In the genomic region with DNA sequence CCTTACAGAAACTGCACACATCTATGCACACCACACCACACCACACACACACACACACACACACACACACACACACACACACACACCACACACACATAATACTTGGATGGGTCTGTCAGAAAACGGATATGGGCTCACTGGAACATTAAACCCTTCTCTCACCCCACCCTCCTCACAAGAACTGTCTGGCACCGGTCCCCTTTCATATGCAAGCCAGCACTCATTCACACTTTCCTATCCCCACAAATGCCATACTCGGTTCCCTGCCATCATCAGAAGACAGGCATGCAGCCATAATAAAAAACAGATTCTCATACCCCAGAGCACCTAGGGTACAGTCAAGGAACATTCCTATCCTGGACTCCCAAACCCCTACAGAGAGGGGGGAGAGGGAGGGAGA, we compare ENCODE assay signal across 11 mouse cellular contexts. TPM values are rescaled to one million over a fixed set of nuclear protein-coding genes. Genes with fewer than 3 reads are reported as not detected.
A peak's percentile ranks its signal among the peaks of the same experiment; 100 is the strongest.
DNase-seq lines count a peak whose midpoint lies in the region; ATAC-seq and TF ChIP-seq lines count a peak whose summit lies in the region.
"Had no signal": no experiment of that assay in that cellular context is flagged by ENCODE, and none has a peak within 500 bp of the region (broad histone marks: within the 10 kb centered on the region; RNA-seq: fewer than 3 reads in every experiment).

No protein-coding gene starts in this region.

- H3K9me3 ChIP-seq in heart, embryonic 14.5 days (ENCODE audit: control insufficient read depth, low read length), result no peaks in the 10 kb centered on the region
- no peaks in the 10 kb centered on the region for H3K9me3 ChIP-seq in embryonic facial prominence, embryonic 13.5 days
- no peaks in the 10 kb centered on the region for H3K9me3 ChIP-seq in hindbrain, postnatal 0 days (ENCODE audit: low read length)
- no peaks in the 10 kb centered on the region for H3K9me3 ChIP-seq in midbrain, embryonic 16.5 days (replicated peaks; ENCODE audit: control insufficient read depth, low read length, poor library complexity, severe bottlenecking)

- no peak overlapping the region for H3K4me3 ChIP-seq in heart, embryonic 14.5 days (ENCODE audit: control insufficient read depth in 1 of 2, insufficient read depth in 1 of 2, low read depth in 1 of 2, low read length in 2 of 2)
- H3K4me3 ChIP-seq in embryonic facial prominence, embryonic 13.5 days, result peak overlapping the region; percentile 74; the same call in 1 of the 2 replicates
- peak overlapping the region; percentile 74; the same call in 1 of the 2 replicates for H3K4me3 ChIP-seq in hindbrain, postnatal 0 days (ENCODE audit: low read length)
- H3K4me3 ChIP-seq in midbrain, embryonic 16.5 days (ENCODE audit: low read depth, low read length), result peak overlapping the region; percentile 77

- no peak for TF ChIP-seq CTCF in hindbrain, postnatal 0 days (IDR thresholded peaks at IDR 0.05; ENCODE audit: low read depth)

- no peak for DNase-seq in heart, adult 9 months (ENCODE audit: low spot score in 2 of 2)
- DNase-seq in hindbrain, postnatal 0 days (ENCODE audit: low spot score), result no peak
- no peak for DNase-seq in ovary, postnatal 14 days (ENCODE audit: low spot score)
- no peak for DNase-seq in ovary, postnatal 10 days (ENCODE audit: low spot score)
- DNase-seq in gastrocnemius, postnatal 25 days, result no peak

- 0 out of 2 replicates have a peak overlapping the region, but pooled peaks have one; percentile 98 for H3K4me2 ChIP-seq in heart, embryonic 14.5 days (ENCODE audit: low read length)
- H3K4me2 ChIP-seq in embryonic facial prominence, embryonic 13.5 days, result peak overlapping the region; percentile 97
- peak overlapping the region; percentile 86 for H3K4me2 ChIP-seq in hindbrain, postnatal 0 days (ENCODE audit: low read depth, low read length)
- H3K4me2 ChIP-seq in midbrain, embryonic 16.5 days (ENCODE audit: low read length), result peak overlapping the region; percentile 73

- ATAC-seq in heart, embryonic 14.5 days (ENCODE audit: insufficient number of reproducible peaks, insufficient read depth, low FRiP score, low read depth), result no peak
- no peak for ATAC-seq in embryonic facial prominence, embryonic 13.5 days (ENCODE audit: insufficient number of reproducible peaks, insufficient read depth, low FRiP score, low TSS enrichment, low read depth)
- no peak for ATAC-seq in hindbrain, postnatal 0 days
- ATAC-seq in midbrain, embryonic 16.5 days, result no peak

- no peak overlapping the region for H3K9ac ChIP-seq in heart, embryonic 14.5 days (ENCODE audit: low read length)
- peak overlapping the region; percentile 80; the same call in 1 of the 2 replicates for H3K9ac ChIP-seq in embryonic facial prominence, embryonic 13.5 days
- H3K9ac ChIP-seq in hindbrain, postnatal 0 days (replicated peaks; ENCODE audit: low read length), result no peak overlapping the region
- peak overlapping the region; percentile 90 for H3K9ac ChIP-seq in midbrain, embryonic 16.5 days (ENCODE audit: low read depth, low read length)

- 33% methylated on average over 3 of the region's 3 CpGs for WGBS in heart, embryonic 14.5 days
- 18% methylated on average over 3 of the region's 3 CpGs for WGBS in embryonic facial prominence, embryonic 13.5 days
- WGBS in hindbrain, postnatal 0 days, result 26% methylated on average over 3 of the region's 3 CpGs
- WGBS in midbrain, embryonic 16.5 days, result 51% methylated on average over 3 of the region's 3 CpGs

- H3K27me3 ChIP-seq in heart, embryonic 14.5 days (ENCODE audit: control insufficient read depth, insufficient read depth, low read length), result no peaks in the 10 kb centered on the region
- no peaks in the 10 kb centered on the region for H3K27me3 ChIP-seq in embryonic facial prominence, embryonic 13.5 days
- no peaks in the 10 kb centered on the region for H3K27me3 ChIP-seq in hindbrain, postnatal 0 days (ENCODE audit: insufficient read depth, low read length)
- no peaks in the 10 kb centered on the region for H3K27me3 ChIP-seq in midbrain, embryonic 16.5 days (ENCODE audit: control insufficient read depth, insufficient read depth, low read depth, low read length)

- no peak overlapping the region for H3K27ac ChIP-seq in heart, embryonic 14.5 days (replicated peaks in 1 of 2; ENCODE audit: control insufficient read depth in 1 of 2, insufficient read depth in 1 of 2, low read depth in 2 of 2, low read length in 2 of 2)
- 0 out of 2 replicates have a peak overlapping the region, but pooled peaks have one; percentile 63 for H3K27ac ChIP-seq in embryonic facial prominence, embryonic 13.5 days
- no peak overlapping the region for H3K27ac ChIP-seq in hindbrain, postnatal 0 days
- no peak overlapping the region for H3K27ac ChIP-seq in midbrain, embryonic 16.5 days (ENCODE audit: low read length)

- H3K4me1 ChIP-seq in heart, embryonic 14.5 days (ENCODE audit: control insufficient read depth in 2 of 2, insufficient read depth in 2 of 2, low read length in 2 of 2), result peaks cover 14 to 19% of the 10 kb centered on the region in 2 experiments
- peaks cover 9% of the 10 kb centered on the region for H3K4me1 ChIP-seq in embryonic facial prominence, embryonic 13.5 days
- H3K4me1 ChIP-seq in hindbrain, postnatal 0 days (ENCODE audit: insufficient read depth, low read length), result peaks cover 7% of the 10 kb centered on the region; the same call in 1 of the 2 replicates
- peaks cover 16% of the 10 kb centered on the region for H3K4me1 ChIP-seq in midbrain, embryonic 16.5 days (ENCODE audit: control insufficient read depth, insufficient read depth, low read length)

- H3K36me3 ChIP-seq in heart, embryonic 14.5 days (ENCODE audit: control insufficient read depth, insufficient read depth, low read length), result peaks cover 6% of the 10 kb centered on the region
- peaks cover 19% of the 10 kb centered on the region; the same call in 1 of the 2 replicates for H3K36me3 ChIP-seq in embryonic facial prominence, embryonic 13.5 days
- peaks cover 17% of the 10 kb centered on the region for H3K36me3 ChIP-seq in hindbrain, postnatal 0 days (ENCODE audit: insufficient read depth, low read length)
- peaks cover 12% of the 10 kb centered on the region; the same call in 1 of the 2 replicates for H3K36me3 ChIP-seq in midbrain, embryonic 16.5 days (ENCODE audit: control insufficient read depth, insufficient read depth, low read length)

RNA-seq across cellular contexts. Expression of a gene that starts 1.7 kb away (rescaled TPM):
- 1.6 and 2.9 TPM in 2 replicates for polyA plus RNA-seq in heart, embryonic 14.5 days (2014; fragmentation: Nextera tagmentation; extraction: Ambion mirVana)
- 3.9 and 4.3 TPM in 2 replicates for polyA plus RNA-seq in embryonic facial prominence, embryonic 13.5 days (2015; fragmentation: Nextera tagmentation; extraction: Ambion mirVana)
- total RNA-seq in hindbrain, postnatal 0 days (2014; rRNA removed), result 90.5 and 120 TPM in 2 replicates
- 23.8 and 25.2 TPM in 2 replicates for polyA plus RNA-seq in hindbrain, postnatal 0 days (2015; fragmentation: Nextera tagmentation; extraction: Ambion mirVana)
- polyA plus RNA-seq in midbrain, embryonic 16.5 days (2015; fragmentation: Nextera tagmentation; extraction: Ambion mirVana), result 34.5 and 37.7 TPM in 2 replicates
- under 1 TPM; 0.33 to 0.40 TPM for total RNA-seq in gastrocnemius, postnatal 25 days (2021)

RNA-seq across cellular contexts. Expression of a gene that starts 13.5 kb away (rescaled TPM):
- polyA plus RNA-seq in heart, embryonic 14.5 days (2014; fragmentation: Nextera tagmentation; extraction: Ambion mirVana), result 43.4 and 54.1 TPM in 2 replicates
- polyA plus RNA-seq in embryonic facial prominence, embryonic 13.5 days (2015; fragmentation: Nextera tagmentation; extraction: Ambion mirVana), result 98.6 and 103 TPM in 2 replicates
- 15.8 and 18.4 TPM in 2 replicates for total RNA-seq in hindbrain, postnatal 0 days (2014; rRNA removed)
- polyA plus RNA-seq in hindbrain, postnatal 0 days (2015; fragmentation: Nextera tagmentation; extraction: Ambion mirVana), result 28.1 and 29.6 TPM in 2 replicates
- polyA plus RNA-seq in midbrain, embryonic 16.5 days (2015; fragmentation: Nextera tagmentation; extraction: Ambion mirVana), result 21.4 and 22.2 TPM in 2 replicates
- total RNA-seq in gastrocnemius, postnatal 25 days (2021), result 10 to 100 TPM; 42.1 to 47.7 TPM

RNA-seq across cellular contexts. Expression of a gene that starts 18.1 kb away (rescaled TPM):
- polyA plus RNA-seq in heart, embryonic 14.5 days (2014; fragmentation: Nextera tagmentation; extraction: Ambion mirVana), result 0.12 and 0.36 TPM in 2 replicates
- 0.60 and 0.83 TPM in 2 replicates for polyA plus RNA-seq in embryonic facial prominence, embryonic 13.5 days (2015; fragmentation: Nextera tagmentation; extraction: Ambion mirVana)
- 8.3 and 19.7 TPM in 2 replicates for total RNA-seq in hindbrain, postnatal 0 days (2014; rRNA removed)
- polyA plus RNA-seq in hindbrain, postnatal 0 days (2015; fragmentation: Nextera tagmentation; extraction: Ambion mirVana), result 25.3 and 28.0 TPM in 2 replicates
- 2.2 and 3.4 TPM in 2 replicates for polyA plus RNA-seq in midbrain, embryonic 16.5 days (2015; fragmentation: Nextera tagmentation; extraction: Ambion mirVana)
- total RNA-seq in gastrocnemius, postnatal 25 days (2021), result not detected
- total RNA-seq: hematopoietic stem cell, adult 5-6 weeks had no signal
- polyA plus RNA-seq: spleen, adult 2 months had no signal

RNA-seq across cellular contexts. Expression of a gene that starts 32.7 kb away (rescaled TPM):
- not detected in 2 replicates for polyA plus RNA-seq in heart, embryonic 14.5 days (2014; fragmentation: Nextera tagmentation; extraction: Ambion mirVana)
- not detected in 2 replicates for polyA plus RNA-seq in embryonic facial prominence, embryonic 13.5 days (2015; fragmentation: Nextera tagmentation; extraction: Ambion mirVana)
- 4.4 and 7.1 TPM in 2 replicates for total RNA-seq in hindbrain, postnatal 0 days (2014; rRNA removed)
- 0.23 and 0.33 TPM in 2 replicates for polyA plus RNA-seq in hindbrain, postnatal 0 days (2015; fragmentation: Nextera tagmentation; extraction: Ambion mirVana)
- polyA plus RNA-seq in midbrain, embryonic 16.5 days (2015; fragmentation: Nextera tagmentation; extraction: Ambion mirVana), result 0.08 and 0.19 TPM in 2 replicates
- not detected for total RNA-seq in gastrocnemius, postnatal 25 days (2021)
- total RNA-seq: adrenal gland, postnatal 10 days; hematopoietic stem cell, adult 5-6 weeks had no signal

RNA-seq across cellular contexts. Expression of a gene that starts 48.0 kb away (rescaled TPM):
- 35.1 TPM in 2 replicates for polyA plus RNA-seq in heart, embryonic 14.5 days (2014; fragmentation: Nextera tagmentation; extraction: Ambion mirVana)
- 35.0 and 38.4 TPM in 2 replicates for polyA plus RNA-seq in embryonic facial prominence, embryonic 13.5 days (2015; fragmentation: Nextera tagmentation; extraction: Ambion mirVana)
- total RNA-seq in hindbrain, postnatal 0 days (2014; rRNA removed), result 30.5 and 32.0 TPM in 2 replicates
- 19.9 and 22.5 TPM in 2 replicates for polyA plus RNA-seq in hindbrain, postnatal 0 days (2015; fragmentation: Nextera tagmentation; extraction: Ambion mirVana)
- 29.5 and 30.6 TPM in 2 replicates for polyA plus RNA-seq in midbrain, embryonic 16.5 days (2015; fragmentation: Nextera tagmentation; extraction: Ambion mirVana)
- 1 to 10 TPM; 4.7 to 6.9 TPM for total RNA-seq in gastrocnemius, postnatal 25 days (2021)

Comparison
In these comparisons a context has a peak if more than half of its experiments do, and no peak if none do; other contexts are left out.
1. H3K4me3 ChIP-seq: peak in embryonic facial prominence, embryonic 13.5 days (single experiment), hindbrain, postnatal 0 days (single experiment) and midbrain, embryonic 16.5 days (single experiment); none in heart, embryonic 14.5 days (0 of 2).
2. H3K9ac ChIP-seq: peak in embryonic facial prominence, embryonic 13.5 days (single experiment) and midbrain, embryonic 16.5 days (single experiment); none in heart, embryonic 14.5 days (single experiment) and hindbrain, postnatal 0 days (single experiment).
3. Peak in every context shown above with its lines, with median percentiles within 50 percentile points of each other: H3K4me2 ChIP-seq.